Comparison of ENCODE assay signal across 13 mouse cellular contexts in the genomic region with DNA sequence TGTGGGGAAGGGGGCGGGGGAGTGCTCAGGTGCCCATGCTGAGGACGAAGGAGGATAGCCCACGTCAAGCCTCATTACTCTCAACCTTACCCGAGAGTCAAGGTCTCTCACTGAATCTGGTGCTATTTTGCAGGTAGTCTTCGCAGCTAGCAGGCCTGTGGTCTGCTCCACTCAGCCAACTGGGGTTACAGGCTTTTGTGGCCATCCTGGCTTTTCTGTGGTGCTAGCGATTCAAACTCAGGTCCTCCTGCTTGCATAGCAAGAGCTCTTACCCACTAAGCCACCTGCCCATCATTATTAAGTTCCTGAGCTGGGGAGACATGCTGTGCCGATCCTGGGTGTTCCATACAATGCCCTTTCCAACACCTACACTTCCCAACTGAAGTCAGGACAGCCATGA. TPM values are rescaled to one million over a fixed set of nuclear protein-coding genes. Genes with fewer than 3 reads are reported as not detected.
A peak's percentile ranks its signal among the peaks of the same experiment; 100 is the strongest.
DNase-seq lines count a peak whose midpoint lies in the region; ATAC-seq and TF ChIP-seq lines count a peak whose summit lies in the region.
"Had no signal": no experiment of that assay in that cellular context is flagged by ENCODE, and none has a peak within 500 bp of the region (broad histone marks: within the 10 kb centered on the region; RNA-seq: fewer than 3 reads in every experiment).

No protein-coding gene starts in this region.

- intact Hi-C loops in heart, postnatal 25 days (cut with DNase I): loop anchor here (1.0 kb wide), 1 partner anchor 141 kb away; no protein-coding TSS in a partner anchor

- no peaks in the 10 kb centered on the region for H3K36me3 ChIP-seq in kidney, embryonic 16.5 days (ENCODE audit: insufficient read depth, low read length)
- no peaks in the 10 kb centered on the region for H3K36me3 ChIP-seq in stomach, embryonic 15.5 days
- H3K36me3 ChIP-seq in stomach, postnatal 0 days (ENCODE audit: control insufficient read depth, insufficient read depth, low read length): no peaks in the 10 kb centered on the region
- no peaks in the 10 kb centered on the region for H3K36me3 ChIP-seq in neural tube, embryonic 15.5 days

- no peak for TF ChIP-seq EP300 in stomach, postnatal 0 days (optimal IDR thresholded peaks at IDR 0.05)

- no peak overlapping the region for H3K4me2 ChIP-seq in kidney, embryonic 16.5 days (replicated peaks; ENCODE audit: low read depth, low read length)
- H3K4me2 ChIP-seq in stomach, embryonic 15.5 days: no peak overlapping the region
- H3K4me2 ChIP-seq in stomach, postnatal 0 days (replicated peaks; ENCODE audit: low read depth): no peak overlapping the region
- no peak overlapping the region for H3K4me2 ChIP-seq in neural tube, embryonic 15.5 days

- peak; percentile 81 for DNase-seq in heart, adult 11 months
- no peak for DNase-seq in heart, postnatal 25 days (ENCODE audit: low spot score)
- DNase-seq in kidney, postnatal 25 days: no peak
- DNase-seq in stomach, postnatal 0 days (ENCODE audit: low spot score): no peak
- DNase-seq in B cell, adult 2 months: no peak
- DNase-seq: cerebellum, adult 18-20 months; right cerebral cortex, postnatal 4 days had no signal

- ATAC-seq in kidney, embryonic 16.5 days (ENCODE audit: low FRiP score, low TSS enrichment): peak; percentile 36; the same call in 1 of the 2 replicates
- peak; percentile 2; the same call in 1 of the 2 replicates for ATAC-seq in stomach, embryonic 15.5 days (ENCODE audit: insufficient read depth, low FRiP score, low read depth)
- no peak for ATAC-seq in stomach, postnatal 0 days (ENCODE audit: low FRiP score, low TSS enrichment)
- ATAC-seq in neural tube, embryonic 15.5 days (ENCODE audit: low FRiP score): no peak

- H3K4me3 ChIP-seq in kidney, embryonic 16.5 days (ENCODE audit: low read length): no peak overlapping the region
- no peak overlapping the region for H3K4me3 ChIP-seq in stomach, embryonic 15.5 days (replicated peaks)
- no peak overlapping the region for H3K4me3 ChIP-seq in stomach, postnatal 0 days (ENCODE audit: low read depth, low read length)
- H3K4me3 ChIP-seq in neural tube, embryonic 15.5 days (replicated peaks): no peak overlapping the region
- H3K4me3 ChIP-seq: myocyte had no signal

- no peaks in the 10 kb centered on the region for H3K9me3 ChIP-seq in kidney, embryonic 16.5 days (ENCODE audit: low read length)
- no peaks in the 10 kb centered on the region for H3K9me3 ChIP-seq in stomach, embryonic 15.5 days
- H3K9me3 ChIP-seq in stomach, postnatal 0 days (ENCODE audit: control insufficient read depth, low read length): no peaks in the 10 kb centered on the region
- no peaks in the 10 kb centered on the region for H3K9me3 ChIP-seq in neural tube, embryonic 15.5 days (replicated peaks)

- no peaks in the 10 kb centered on the region for H3K27me3 ChIP-seq in kidney, embryonic 16.5 days (ENCODE audit: insufficient read depth, low read length)
- H3K27me3 ChIP-seq in stomach, embryonic 15.5 days (replicated peaks): no peaks in the 10 kb centered on the region
- no peaks in the 10 kb centered on the region for H3K27me3 ChIP-seq in stomach, postnatal 0 days (ENCODE audit: control insufficient read depth, insufficient read depth, low read length)
- H3K27me3 ChIP-seq in neural tube, embryonic 15.5 days (replicated peaks): no peaks in the 10 kb centered on the region

- 0 out of 2 replicates have a peak, but pooled peaks cover 3% of the 10 kb centered on the region for H3K4me1 ChIP-seq in kidney, embryonic 16.5 days (ENCODE audit: insufficient read depth, low read length)
- peaks cover 8% of the 10 kb centered on the region for H3K4me1 ChIP-seq in stomach, embryonic 15.5 days
- no peaks in the 10 kb centered on the region for H3K4me1 ChIP-seq in stomach, postnatal 0 days (replicated peaks; ENCODE audit: control insufficient read depth, insufficient read depth)
- H3K4me1 ChIP-seq in neural tube, embryonic 15.5 days: peaks cover 43% of the 10 kb centered on the region

- TF ChIP-seq CTCF in stomach, postnatal 0 days (IDR thresholded peaks at IDR 0.05; ENCODE audit: low read depth): no peak

- H3K9ac ChIP-seq in kidney, embryonic 16.5 days (replicated peaks; ENCODE audit: low read length): no peak overlapping the region
- H3K9ac ChIP-seq in stomach, embryonic 15.5 days: no peak overlapping the region
- no peak overlapping the region for H3K9ac ChIP-seq in stomach, postnatal 0 days (ENCODE audit: low read length)
- H3K9ac ChIP-seq in neural tube, embryonic 15.5 days (replicated peaks): no peak overlapping the region
- H3K9ac ChIP-seq: liver, embryonic 14.5 days had no signal

- H3K27ac ChIP-seq in kidney, embryonic 16.5 days (ENCODE audit: low read length): no peak overlapping the region
- H3K27ac ChIP-seq in stomach, embryonic 15.5 days: no peak overlapping the region
- no peak overlapping the region; the same call in 1 of the 2 replicates for H3K27ac ChIP-seq in stomach, postnatal 0 days (replicated peaks)
- H3K27ac ChIP-seq in neural tube, embryonic 15.5 days (replicated peaks): peak overlapping the region; percentile 64
- H3K27ac ChIP-seq: kidney, postnatal 0 days; liver, embryonic 14.5 days had no signal

- 66% methylated on average over 7 of the region's 7 CpGs for WGBS in kidney, embryonic 16.5 days
- 81% methylated on average over 7 of the region's 7 CpGs for WGBS in stomach, embryonic 15.5 days
- WGBS in stomach, postnatal 0 days: 90% methylated on average over 7 of the region's 7 CpGs
- whole genome bisulfite sequencing in neural tube, embryonic 15.5 days: 73% methylated on average over 7 of the region's 7 CpGs

RNA-seq across cellular contexts. Expression of a gene that starts 55.7 kb away (rescaled TPM):
- total RNA-seq in heart, postnatal 25 days (2021): 1 to 10 TPM; 9.5 to 10.0 TPM
- polyA plus RNA-seq in kidney, embryonic 16.5 days (2015; fragmentation: Nextera tagmentation; extraction: Ambion mirVana): 7.2 and 8.8 TPM in 2 replicates
- polyA plus RNA-seq in stomach, embryonic 15.5 days (2015; fragmentation: Nextera tagmentation; extraction: Ambion mirVana): 9.7 and 10.4 TPM in 2 replicates
- 4.9 and 5.3 TPM in 2 replicates for polyA plus RNA-seq in stomach, postnatal 0 days (2015; fragmentation: Nextera tagmentation; extraction: Ambion mirVana)
- 58.2 and 59.1 TPM in 2 replicates for polyA plus RNA-seq in neural tube, embryonic 15.5 days (2015; fragmentation: Nextera tagmentation; extraction: Ambion mirVana)
- polyA plus RNA-seq: myocyte had no signal

Comparison
In these comparisons a context has a peak if more than half of its experiments do, and no peak if none do; other contexts are left out.
1. ATAC-seq: peak in kidney, embryonic 16.5 days (single experiment) and stomach, embryonic 15.5 days (single experiment); none in stomach, postnatal 0 days (single experiment) and neural tube, embryonic 15.5 days (single experiment).